19 mouse cellular contexts compared by ENCODE assay signal in genomic region chr13:97393456-97393855, GRCm38 (mm10).
DNase-seq lines count a peak whose midpoint lies in the region; ATAC-seq and TF ChIP-seq lines count a peak whose summit lies in the region.
"Had no signal": no experiment of that assay in that cellular context is flagged by ENCODE, and none has a peak within 500 bp of the region (broad histone marks: within the 10 kb centered on the region; RNA-seq: fewer than 3 reads in every experiment).

No protein-coding gene starts in this region.

- DNase-seq in heart, embryonic 10.5 days (ENCODE audit: low spot score), result peak; percentile 10
- no peak for DNase-seq in heart, postnatal 14 days
- peak in 1 of 2 experiments; percentile 37 for DNase-seq in layer of hippocampus, adult 2 months (ENCODE audit: low spot score in 2 of 2)
- DNase-seq in layer of hippocampus, adult 8-10 months (ENCODE audit: low spot score in 2 of 2), result no peak
- no peak for DNase-seq in left cerebral cortex, adult 2 months (ENCODE audit: extremely low spot score in 1 of 2, low spot score in 2 of 2)
- DNase-seq in left cerebral cortex, adult 11 months (ENCODE audit: low spot score), result no peak
- no peak for DNase-seq in liver, embryonic 11.5 days (ENCODE audit: low spot score)
- DNase-seq: adrenal gland, adult 2 months; adrenal gland, postnatal 10 days; adrenal gland, postnatal 25 days; cerebellum, adult 11-12 months; cerebellum, adult 2 months; cerebellum, adult 9-10 months; cerebellum, postnatal 10 days; cerebellum, postnatal 25 days had no signal

- peaks cover 19% of the 10 kb centered on the region for H3K4me1 ChIP-seq in heart, embryonic 10.5 days
- no peaks in the 10 kb centered on the region for H3K4me1 ChIP-seq in liver, embryonic 11.5 days (replicated peaks; ENCODE audit: control insufficient read depth, insufficient read depth, low read length)
- H3K4me1 ChIP-seq: embryonic facial prominence, embryonic 12.5 days had no signal

- no peaks in the 10 kb centered on the region for H3K9me3 ChIP-seq in heart, embryonic 10.5 days
- H3K9me3 ChIP-seq in liver, embryonic 11.5 days (ENCODE audit: control insufficient read depth, low read length), result no peaks in the 10 kb centered on the region
- H3K9me3 ChIP-seq: embryonic facial prominence, embryonic 10.5 days; embryonic facial prominence, embryonic 12.5 days; forebrain, embryonic 13.5 days; forebrain, embryonic 15.5 days had no signal

- TF ChIP-seq CTCF in layer of hippocampus, adult 2 months (conservative IDR thresholded peaks at IDR 0.05), result no peak
- TF ChIP-seq CTCF in left cerebral cortex, adult 2 months (IDR thresholded peaks at IDR 0.05), result no peak

- no peak for ATAC-seq in liver, embryonic 11.5 days (replicated peaks; ENCODE audit: low FRiP score)
- ATAC-seq: forebrain, embryonic 13.5 days; forebrain, embryonic 15.5 days had no signal

- H3K36me3 ChIP-seq in heart, embryonic 10.5 days, result no peaks in the 10 kb centered on the region
- H3K36me3 ChIP-seq in liver, embryonic 11.5 days (ENCODE audit: control insufficient read depth, insufficient read depth, low read length), result no peaks in the 10 kb centered on the region
- H3K36me3 ChIP-seq: embryonic facial prominence, embryonic 10.5 days; embryonic facial prominence, embryonic 12.5 days; forebrain, embryonic 15.5 days had no signal

- WGBS in heart, embryonic 10.5 days, result 85% methylated on average over 7 of the region's 7 CpGs
- 82% methylated on average over 7 of the region's 7 CpGs for WGBS in liver, embryonic 11.5 days

- no peak overlapping the region for H3K9ac ChIP-seq in liver, embryonic 11.5 days (ENCODE audit: low read depth, low read length)
- H3K9ac ChIP-seq: embryonic facial prominence, embryonic 12.5 days; forebrain, embryonic 13.5 days; forebrain, embryonic 15.5 days had no signal

- H3K4me2 ChIP-seq in liver, embryonic 11.5 days, result no peak overlapping the region
- H3K4me2 ChIP-seq: embryonic facial prominence, embryonic 12.5 days; forebrain, embryonic 13.5 days; forebrain, embryonic 15.5 days had no signal

- intact Hi-C loops in heart, postnatal 14 days (cut with DNase I), result no loop called here
- intact Hi-C loops in left cerebral cortex, adult 2 months (cut with DNase I), result loop anchor here (5.0 kb wide), 2 partner anchors 151 to 239 kb away; partner anchors contain the start of gene Enc1

- no peaks in the 10 kb centered on the region for H3K27me3 ChIP-seq in heart, embryonic 10.5 days (ENCODE audit: insufficient read depth, poor library complexity, severe bottlenecking)
- no peaks in the 10 kb centered on the region for H3K27me3 ChIP-seq in liver, embryonic 11.5 days (replicated peaks; ENCODE audit: control insufficient read depth, insufficient read depth, low read length)
- H3K27me3 ChIP-seq: embryonic facial prominence, embryonic 12.5 days; forebrain, embryonic 13.5 days; forebrain, embryonic 15.5 days had no signal

- no peak overlapping the region for H3K4me3 ChIP-seq in heart, embryonic 10.5 days
- H3K4me3 ChIP-seq in layer of hippocampus, adult 2 months, result no peak overlapping the region
- no peak overlapping the region for H3K4me3 ChIP-seq in left cerebral cortex, adult 2 months
- no peak overlapping the region for H3K4me3 ChIP-seq in liver, embryonic 11.5 days (ENCODE audit: low read depth, low read length)
- H3K4me3 ChIP-seq: embryonic facial prominence, embryonic 10.5 days; embryonic facial prominence, embryonic 12.5 days; forebrain, embryonic 13.5 days; forebrain, embryonic 15.5 days had no signal

- no peak overlapping the region for H3K27ac ChIP-seq in heart, embryonic 10.5 days
- H3K27ac ChIP-seq in layer of hippocampus, adult 2 months, result peak overlapping the region; percentile 71; the same call in 1 of the 2 replicates
- peak overlapping the region; percentile 50; the same call in 1 of the 2 replicates for H3K27ac ChIP-seq in left cerebral cortex, adult 2 months
- H3K27ac ChIP-seq in liver, embryonic 11.5 days (ENCODE audit: low read depth, low read length), result no peak overlapping the region
- H3K27ac ChIP-seq: embryonic facial prominence, embryonic 10.5 days; embryonic facial prominence, embryonic 12.5 days; forebrain, embryonic 13.5 days; forebrain, embryonic 15.5 days had no signal

Comparison
In these comparisons a context has a peak if more than half of its experiments do, and no peak if none do; other contexts are left out.
1. H3K27ac ChIP-seq: peak in layer of hippocampus, adult 2 months (single experiment) and left cerebral cortex, adult 2 months (single experiment); none in heart, embryonic 10.5 days (single experiment) and liver, embryonic 11.5 days (single experiment).